ENCODE assay signal across 12 mouse cellular contexts in the genomic region with DNA sequence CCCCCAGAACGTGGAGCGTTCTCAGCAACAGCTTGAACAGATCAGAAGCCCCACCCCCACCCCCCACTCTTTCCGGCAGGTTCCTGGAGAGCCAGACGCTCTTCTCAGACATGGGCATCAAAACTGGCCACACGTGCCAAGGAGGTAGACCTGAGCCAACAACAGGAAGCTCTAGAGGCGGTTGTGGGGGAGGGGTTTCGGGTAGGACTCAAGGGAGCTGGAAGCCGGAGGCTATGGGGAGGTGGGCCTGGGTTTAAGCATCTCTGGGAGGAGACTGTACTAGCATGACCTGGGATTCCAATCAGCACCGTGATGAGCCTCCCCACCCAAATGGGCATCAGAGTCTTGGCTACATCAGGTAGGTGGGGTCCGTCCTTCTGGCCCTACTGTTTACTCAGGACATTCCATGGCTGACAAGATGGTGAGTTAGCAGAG. TPM values are rescaled to one million over a fixed set of nuclear protein-coding genes. Genes with fewer than 3 reads are reported as not detected.
A peak's percentile ranks its signal among the peaks of the same experiment; 100 is the strongest.
DNase-seq lines count a peak whose midpoint lies in the region; ATAC-seq and TF ChIP-seq lines count a peak whose summit lies in the region.
"Had no signal": no experiment of that assay in that cellular context is flagged by ENCODE, and none has a peak within 500 bp of the region (broad histone marks: within the 10 kb centered on the region; RNA-seq: fewer than 3 reads in every experiment).

No protein-coding gene starts in this region.

- H3K36me3 ChIP-seq in hindbrain, postnatal 0 days (ENCODE audit: insufficient read depth, low read length), result no peaks in the 10 kb centered on the region
- no peaks in the 10 kb centered on the region for H3K36me3 ChIP-seq in hindbrain, embryonic 16.5 days (ENCODE audit: control insufficient read depth, insufficient read depth, low read length)
- no peaks in the 10 kb centered on the region for H3K36me3 ChIP-seq in limb, embryonic 10.5 days

- peak overlapping the region; percentile 26; the same call in 1 of the 2 replicates for H3K27ac ChIP-seq in hindbrain, postnatal 0 days
- no peak overlapping the region for H3K27ac ChIP-seq in hindbrain, embryonic 16.5 days (ENCODE audit: low read depth, low read length)
- H3K27ac ChIP-seq in limb, embryonic 10.5 days, result peak overlapping the region; percentile 43; the same call in 1 of the 2 replicates

- ATAC-seq in hindbrain, postnatal 0 days, result peak; percentile 21; the same call in 1 of the 2 replicates
- ATAC-seq in hindbrain, embryonic 16.5 days, result no peak
- no peak for ATAC-seq in erythroid progenitor cell, adult 5-6 weeks (replicated peaks; ENCODE audit: low FRiP score, poor library complexity, severe bottlenecking)
- ATAC-seq: Patski had no signal

- H3K4me1 ChIP-seq in hindbrain, postnatal 0 days (ENCODE audit: insufficient read depth, low read length), result peaks cover 5% of the 10 kb centered on the region; the same call in 1 of the 2 replicates
- peaks cover 5% of the 10 kb centered on the region for H3K4me1 ChIP-seq in hindbrain, embryonic 16.5 days (ENCODE audit: control insufficient read depth, insufficient read depth, low read depth, low read length)
- peaks cover 58% of the 10 kb centered on the region for H3K4me1 ChIP-seq in limb, embryonic 10.5 days

- no peak for TF ChIP-seq CTCF in hindbrain, postnatal 0 days (IDR thresholded peaks at IDR 0.05; ENCODE audit: low read depth)

- H3K27me3 ChIP-seq in hindbrain, postnatal 0 days (ENCODE audit: insufficient read depth, low read length), result no peaks in the 10 kb centered on the region
- no peaks in the 10 kb centered on the region for H3K27me3 ChIP-seq in hindbrain, embryonic 16.5 days (replicated peaks; ENCODE audit: control insufficient read depth, insufficient read depth, low read length)
- no peaks in the 10 kb centered on the region for H3K27me3 ChIP-seq in limb, embryonic 10.5 days (ENCODE audit: low read depth, poor library complexity, severe bottlenecking)
- H3K27me3 ChIP-seq: Patski had no signal

- no peak overlapping the region for H3K4me3 ChIP-seq in hindbrain, postnatal 0 days (ENCODE audit: low read length)
- H3K4me3 ChIP-seq in hindbrain, embryonic 16.5 days (ENCODE audit: low read length), result no peak overlapping the region
- H3K4me3 ChIP-seq in limb, embryonic 10.5 days, result no peak overlapping the region

- H3K9me3 ChIP-seq in hindbrain, postnatal 0 days (ENCODE audit: low read length), result no peaks in the 10 kb centered on the region
- no peaks in the 10 kb centered on the region for H3K9me3 ChIP-seq in hindbrain, embryonic 16.5 days (ENCODE audit: control insufficient read depth, low read length)
- H3K9me3 ChIP-seq in limb, embryonic 10.5 days (replicated peaks), result no peaks in the 10 kb centered on the region

- WGBS in hindbrain, postnatal 0 days, result 51% methylated on average over 10 of the region's 10 CpGs
- WGBS in hindbrain, embryonic 16.5 days, result 69% methylated on average over 10 of the region's 10 CpGs
- 75% methylated on average over 10 of the region's 10 CpGs for WGBS in limb, embryonic 10.5 days

- no peak overlapping the region for H3K9ac ChIP-seq in hindbrain, postnatal 0 days (replicated peaks; ENCODE audit: low read length)
- H3K9ac ChIP-seq in hindbrain, embryonic 16.5 days (ENCODE audit: low read depth, low read length), result no peak overlapping the region

- peak; percentile 43 for DNase-seq in hindbrain, postnatal 0 days (ENCODE audit: low spot score)
- DNase-seq in 3134 (ENCODE audit: extremely low read depth, insufficient read length, low spot score), result peak; percentile 77
- DNase-seq in T-cell, adult 2 months (ENCODE audit: low spot score), result peak; percentile 60
- no peak for DNase-seq in limb, embryonic 10.5 days (ENCODE audit: low spot score)
- no peak for DNase-seq in frontal cortex, postnatal 14 days (ENCODE audit: low spot score in 2 of 2)
- no peak for DNase-seq in left cerebral cortex, adult 9 months (ENCODE audit: low spot score in 2 of 2)
- DNase-seq: cerebellum, adult 11-12 months; kidney, postnatal 14 days had no signal

- H3K4me2 ChIP-seq in hindbrain, postnatal 0 days (ENCODE audit: low read depth, low read length), result no peak overlapping the region
- no peak overlapping the region for H3K4me2 ChIP-seq in hindbrain, embryonic 16.5 days (ENCODE audit: low read length)

RNA-seq across cellular contexts. Expression of a gene that starts 5.4 kb away (rescaled TPM):
- total RNA-seq in hindbrain, postnatal 0 days (2014; rRNA removed), result 164 and 170 TPM in 2 replicates
- polyA plus RNA-seq in hindbrain, postnatal 0 days (2015; fragmentation: Nextera tagmentation; extraction: Ambion mirVana), result 102 and 118 TPM in 2 replicates
- 95.2 and 97.8 TPM in 2 replicates for polyA plus RNA-seq in hindbrain, embryonic 16.5 days (2015; fragmentation: Nextera tagmentation; extraction: Ambion mirVana)
- polyA plus RNA-seq in limb, embryonic 10.5 days (2016; fragmentation: Nextera tagmentation; extraction: Ambion mirVana), result 35.4 and 49.6 TPM in 2 replicates
- 11.3 and 14.1 TPM in 2 replicates for total RNA-seq in erythroid progenitor cell, adult 5-6 weeks (2015; ENCODE audit: low replicate concordance)
- total RNA-seq in erythroid progenitor cell, adult 5-6 weeks (2017; ENCODE audit: low replicate concordance), result 9.0 and 16.9 TPM in 2 replicates

RNA-seq across cellular contexts. Expression of a gene that starts 18.6 kb away (rescaled TPM):
- total RNA-seq in hindbrain, postnatal 0 days (2014; rRNA removed), result 0.31 and 1.2 TPM in 2 replicates
- polyA plus RNA-seq in hindbrain, postnatal 0 days (2015; fragmentation: Nextera tagmentation; extraction: Ambion mirVana), result 0.20 and 0.47 TPM in 2 replicates
- 0.15 and 0.17 TPM in 2 replicates for polyA plus RNA-seq in hindbrain, embryonic 16.5 days (2015; fragmentation: Nextera tagmentation; extraction: Ambion mirVana)
- polyA plus RNA-seq in limb, embryonic 10.5 days (2016; fragmentation: Nextera tagmentation; extraction: Ambion mirVana), result 0.61 and 1.1 TPM in 2 replicates
- not detected in 2 replicates for total RNA-seq in erythroid progenitor cell, adult 5-6 weeks (2015; ENCODE audit: low replicate concordance)
- not detected in 2 replicates for total RNA-seq in erythroid progenitor cell, adult 5-6 weeks (2017; ENCODE audit: low replicate concordance)
- total RNA-seq: liver, adult 2 months had no signal
- polyA plus RNA-seq: liver, adult 2 months had no signal

RNA-seq across cellular contexts. Expression of a gene that starts 41.0 kb away (rescaled TPM):
- 25.5 and 30.6 TPM in 2 replicates for total RNA-seq in hindbrain, postnatal 0 days (2014; rRNA removed)
- 15.4 and 18.5 TPM in 2 replicates for polyA plus RNA-seq in hindbrain, postnatal 0 days (2015; fragmentation: Nextera tagmentation; extraction: Ambion mirVana)
- polyA plus RNA-seq in hindbrain, embryonic 16.5 days (2015; fragmentation: Nextera tagmentation; extraction: Ambion mirVana), result 7.1 and 8.1 TPM in 2 replicates
- 2.7 and 3.4 TPM in 2 replicates for polyA plus RNA-seq in limb, embryonic 10.5 days (2016; fragmentation: Nextera tagmentation; extraction: Ambion mirVana)
- 31.9 and 57.7 TPM in 2 replicates for total RNA-seq in erythroid progenitor cell, adult 5-6 weeks (2015; ENCODE audit: low replicate concordance)
- total RNA-seq in erythroid progenitor cell, adult 5-6 weeks (2017; ENCODE audit: low replicate concordance), result 21.6 and 56.7 TPM in 2 replicates

RNA-seq across cellular contexts. Expression of a gene that starts 58.0 kb away (rescaled TPM):
- total RNA-seq in hindbrain, postnatal 0 days (2014; rRNA removed), result 47.9 and 51.7 TPM in 2 replicates
- polyA plus RNA-seq in hindbrain, postnatal 0 days (2015; fragmentation: Nextera tagmentation; extraction: Ambion mirVana), result 24.7 and 25.8 TPM in 2 replicates
- polyA plus RNA-seq in hindbrain, embryonic 16.5 days (2015; fragmentation: Nextera tagmentation; extraction: Ambion mirVana), result 25.7 and 29.1 TPM in 2 replicates
- polyA plus RNA-seq in limb, embryonic 10.5 days (2016; fragmentation: Nextera tagmentation; extraction: Ambion mirVana), result 24.1 and 25.9 TPM in 2 replicates
- 5.4 and 8.0 TPM in 2 replicates for total RNA-seq in erythroid progenitor cell, adult 5-6 weeks (2015; ENCODE audit: low replicate concordance)
- 6.9 and 11.3 TPM in 2 replicates for total RNA-seq in erythroid progenitor cell, adult 5-6 weeks (2017; ENCODE audit: low replicate concordance)

Comparison
In these comparisons a context has a peak if more than half of its experiments do, and no peak if none do; other contexts are left out.
1. DNase-seq: peak in hindbrain, postnatal 0 days (single experiment), 3134 (single experiment) and T-cell, adult 2 months (single experiment); none in limb, embryonic 10.5 days (single experiment), frontal cortex, postnatal 14 days (0 of 2) and left cerebral cortex, adult 9 months (0 of 2).